Mouse (Mus musculus): ENCODE results near the gene Hist2h2aa2. TPM values are rescaled to one million over a fixed set of nuclear protein-coding genes. Genes with fewer than 3 reads are reported as not detected.
A peak's percentile ranks its signal among the peaks of the same experiment; 100 is the strongest.

Hist2h2aa2 gene
- total and polyA plus RNA-seq, 3 experiments: 18.4 to 11,232 TPM; not detected in 1

GRCm38 (mm10) chr3:96228828-96229227, 11.2 kb downstream of the Hist2h2aa2 start:
- H3K4me1 ChIP-seq (ENCODE audit: control insufficient read depth in 1 of 2, insufficient read depth in 2 of 2, low read length in 2 of 2): peaks cover 18 to 44% of the 10 kb centered on the region in 2 experiments
- H3K4me3 ChIP-seq (ENCODE audit: control insufficient read depth in 1 of 2, insufficient read depth in 1 of 2, low read depth in 2 of 2, low read length in 2 of 2): no peak overlapping the region

DNA sequence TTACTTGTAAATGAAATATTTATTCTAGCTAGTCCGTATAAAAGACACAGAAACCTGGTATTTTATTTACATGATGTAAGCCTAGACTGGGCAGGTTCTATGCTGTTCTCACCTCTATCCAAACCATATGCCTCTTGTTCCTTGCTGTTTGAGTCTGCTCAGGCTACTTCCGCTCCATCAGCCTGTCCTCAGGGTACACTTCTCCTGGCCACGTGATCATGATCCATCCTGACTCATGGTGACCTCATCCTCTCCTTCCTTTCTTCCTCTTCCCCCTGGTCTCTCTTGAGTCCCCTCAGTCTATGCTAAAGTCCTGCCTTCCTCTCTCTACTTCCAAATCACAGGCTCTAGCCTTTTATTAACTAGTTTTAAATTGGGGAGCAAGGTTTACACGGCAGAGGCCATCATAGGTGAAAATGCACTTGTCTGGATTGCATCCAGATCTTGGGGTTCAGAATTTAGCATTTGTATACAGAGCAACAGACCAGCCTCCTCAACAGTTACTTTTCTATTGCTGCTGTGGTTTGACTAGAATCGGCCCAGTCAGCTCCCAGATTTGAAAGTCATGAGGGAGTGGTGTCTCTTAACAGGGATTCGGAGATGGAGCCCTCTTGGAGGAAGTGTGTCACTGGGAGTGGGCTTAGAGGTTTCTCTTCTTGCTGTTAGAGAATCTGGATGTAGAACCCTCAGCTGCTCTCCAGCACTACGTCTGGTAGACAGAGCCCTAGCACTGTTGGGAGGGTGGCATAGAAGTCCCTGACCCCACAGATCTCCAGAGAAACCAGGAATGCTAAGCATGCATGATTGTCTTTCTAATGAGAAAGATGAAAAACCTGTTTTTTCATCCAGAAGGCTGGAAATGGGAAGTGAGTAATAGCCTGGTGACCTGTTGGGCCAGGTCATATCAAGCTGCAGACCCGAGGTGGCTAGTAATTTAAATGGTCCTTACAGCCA, 13.1 kb downstream of the Hist2h2aa2 start:
- Histone ChIP-seq H3K27ac (ENCODE audit: control insufficient read depth, low read depth, low read length) (no peak overlapping the region), H3K4me3 (ENCODE audit: control insufficient read depth in 1 of 2, insufficient read depth in 1 of 2, low read depth in 2 of 2, low read length in 2 of 2) (no peak overlapping the region), H3K9ac (ENCODE audit: control insufficient read depth, low read depth, low read length, poor library complexity, severe bottlenecking) (no peak overlapping the region), H3K79me2 (ENCODE audit: control insufficient read depth, insufficient read depth, low read length, poor library complexity) (peaks cover 4% of the 10 kb centered on the region; the same call in 1 of the 2 replicates), H3K9me3 (replicated peaks; ENCODE audit: insufficient read depth, low read length) (no peaks in the 10 kb centered on the region), H3K27me3 (ENCODE audit: control insufficient read depth in 1 of 2, insufficient read depth in 2 of 2, low read length in 2 of 2) (no peaks in the 10 kb centered on the region), H3K36me3 (ENCODE audit: control insufficient read depth in 1 of 2, insufficient read depth in 2 of 2, low read length in 2 of 2) (peaks cover 0 to 59% of the 10 kb centered on the region in 2 experiments; a peak in 2 of 4 replicates), H3K4me1 (ENCODE audit: control insufficient read depth in 1 of 2, insufficient read depth in 2 of 2, low read length in 2 of 2) (peaks cover 18 to 53% of the 10 kb centered on the region in 2 experiments)
- TF ChIP-seq UBTF (IDR thresholded peaks at IDR 0.05; ENCODE audit: borderline replicate concordance, insufficient read depth, low read depth, low read length): no peak
- no peak for TF ChIP-seq CHD1 (IDR thresholded peaks at IDR 0.05; ENCODE audit: low read depth, low read length)
- TF ChIP-seq TAL1 (IDR thresholded peaks at IDR 0.05; ENCODE audit: low read length): no peak
- no peak for TF ChIP-seq NRF1 (IDR thresholded peaks at IDR 0.05; ENCODE audit: insufficient read depth, low read depth, low read length, poor library complexity, severe bottlenecking)
- TF ChIP-seq GATA1 (IDR thresholded peaks at IDR 0.05; ENCODE audit: low read depth, low read length): no peak
- no peak for TF ChIP-seq MYB (IDR thresholded peaks at IDR 0.05; ENCODE audit: low read depth, low read length)
- TF ChIP-seq MXI1 (IDR thresholded peaks at IDR 0.05; ENCODE audit: low read depth, low read length): no peak
- TF ChIP-seq POLR2AphosphoS2 (IDR thresholded peaks at IDR 0.05; ENCODE audit: low read length): no peak
- no peak for TF ChIP-seq ZMIZ1 (IDR thresholded peaks at IDR 0.05; ENCODE audit: low read depth, low read length)
- no peak for TF ChIP-seq ZKSCAN1 (IDR thresholded peaks at IDR 0.05; ENCODE audit: low read depth, low read length)
- no peak for TF ChIP-seq CHD2 (IDR thresholded peaks at IDR 0.05; ENCODE audit: low read length)
- TF ChIP-seq TCF12 (IDR thresholded peaks at IDR 0.05; ENCODE audit: low read depth, low read length): no peak
- no peak for TF ChIP-seq RAD21 (IDR thresholded peaks at IDR 0.05; ENCODE audit: low read depth, low read length)
- peak; percentile 63 for DNase-seq (ENCODE audit: low read depth, low spot score)

More at GRCm38 (mm10) chr3:96228828-96229227, 11.2 kb downstream of the Hist2h2aa2 start:
- H3K27me3 ChIP-seq (ENCODE audit: control insufficient read depth in 1 of 2, insufficient read depth in 2 of 2, low read length in 2 of 2): no peaks in the 10 kb centered on the region
- no peaks in the 10 kb centered on the region for H3K9me3 ChIP-seq (replicated peaks; ENCODE audit: insufficient read depth, low read length)
- H3K27ac ChIP-seq (ENCODE audit: control insufficient read depth, low read depth, low read length): no peak overlapping the region
- DNase-seq (ENCODE audit: low read depth, low spot score): no peak
- H3K9ac ChIP-seq (ENCODE audit: control insufficient read depth, low read depth, low read length, poor library complexity, severe bottlenecking): no peak overlapping the region
- peaks cover 0 to 43% of the 10 kb centered on the region in 2 experiments; a peak in 2 of 4 replicates for H3K36me3 ChIP-seq (ENCODE audit: control insufficient read depth in 1 of 2, insufficient read depth in 2 of 2, low read length in 2 of 2)
- TF ChIP-seq CHD1 (IDR thresholded peaks at IDR 0.05; ENCODE audit: low read depth, low read length) (no peak), ETS1 (IDR thresholded peaks at IDR 0.05; ENCODE audit: low read depth, low read length) (no peak), E2F4 (IDR thresholded peaks at IDR 0.05; ENCODE audit: borderline replicate concordance, low read depth, low read length) (no peak), SIN3A (IDR thresholded peaks at IDR 0.05; ENCODE audit: low read length) (no peak), ZNF384 (IDR thresholded peaks at IDR 0.05; ENCODE audit: low read depth, low read length) (no peak), UBTF (IDR thresholded peaks at IDR 0.05; ENCODE audit: borderline replicate concordance, insufficient read depth, low read depth, low read length) (no peak), POLR2AphosphoS2 (IDR thresholded peaks at IDR 0.05; ENCODE audit: low read length) (no peak), ELF1 (IDR thresholded peaks at IDR 0.05; ENCODE audit: low read depth, low read length) (no peak), HCFC1 (IDR thresholded peaks at IDR 0.05; ENCODE audit: low read depth, low read length) (no peak), MAZ (IDR thresholded peaks at IDR 0.05; ENCODE audit: low read depth, low read length) (no peak), CHD2 (IDR thresholded peaks at IDR 0.05; ENCODE audit: low read length) (no peak), USF2 (IDR thresholded peaks at IDR 0.05; ENCODE audit: borderline replicate concordance in 1 of 2, insufficient read depth in 1 of 2, low read depth in 1 of 2, low read length in 2 of 2) (no peak), MEF2A (IDR thresholded peaks at IDR 0.05; ENCODE audit: extremely low read depth, insufficient replicate concordance, low read depth, low read length, poor library complexity, severe bottlenecking) (no peak), BHLHE40 (IDR thresholded peaks at IDR 0.05; ENCODE audit: borderline replicate concordance, low read depth, low read length) (no peak), JUND (IDR thresholded peaks at IDR 0.05; ENCODE audit: low read depth, low read length) (no peak), POLR2AphosphoS5 (IDR thresholded peaks at IDR 0.05; ENCODE audit: borderline replicate concordance, low read depth, low read length) (no peak), MAX (IDR thresholded peaks at IDR 0.05; ENCODE audit: low read length) (no peak), TCF12 (IDR thresholded peaks at IDR 0.05; ENCODE audit: low read depth, low read length) (no peak), GABPA (IDR thresholded peaks at IDR 0.05; ENCODE audit: low read depth, low read length) (no peak), KAT2A (conservative IDR thresholded peaks at IDR 0.05; ENCODE audit: low read depth, low read length) (no peak)
- H3K79me2 ChIP-seq (ENCODE audit: control insufficient read depth, insufficient read depth, low read length, poor library complexity): no peaks in the 10 kb centered on the region

All from MEL (cell line).